Comparison of ENCODE assay signal across 8 mouse cellular contexts in genomic region chr5:119685446-119686198, GRCm38 (mm10). TPM values are rescaled to one million over a fixed set of nuclear protein-coding genes. Genes with fewer than 3 reads are reported as not detected.
A peak's percentile ranks its signal among the peaks of the same experiment; 100 is the strongest.
DNase-seq lines count a peak whose midpoint lies in the region; ATAC-seq lines count a peak whose summit lies in the region.

No protein-coding gene starts in this region.

- no peaks in the 10 kb centered on the region for H3K9me3 ChIP-seq in heart, embryonic 10.5 days
- H3K9me3 ChIP-seq in hindbrain, embryonic 14.5 days (ENCODE audit: control insufficient read depth, low read length) = no peaks in the 10 kb centered on the region
- H3K9me3 ChIP-seq in midbrain, embryonic 13.5 days = no peaks in the 10 kb centered on the region

- DNase-seq in heart, embryonic 10.5 days (ENCODE audit: low spot score) = no peak
- no peak for DNase-seq in heart, postnatal 4 days
- DNase-seq in ZHBTc4 (ENCODE audit: low read depth, low spot score) = peak; percentile 77
- DNase-seq in hindbrain, embryonic 14.5 days (ENCODE audit: low spot score) = no peak
- DNase-seq in left cerebral cortex, adult 18-20 months (ENCODE audit: low spot score in 2 of 2) = no peak
- no peak for DNase-seq in spleen, postnatal 10 days (ENCODE audit: low spot score in 2 of 2)

- H3K4me1 ChIP-seq in heart, embryonic 10.5 days = peaks cover 40% of the 10 kb centered on the region
- H3K4me1 ChIP-seq in hindbrain, embryonic 14.5 days (replicated peaks; ENCODE audit: control insufficient read depth, insufficient read depth, low read length) = no peaks in the 10 kb centered on the region
- H3K4me1 ChIP-seq in midbrain, embryonic 13.5 days (replicated peaks) = peaks cover 9% of the 10 kb centered on the region; the same call in 1 of the 2 replicates

- H3K27ac ChIP-seq in heart, embryonic 10.5 days = peak overlapping the region; percentile 60; the same call in 1 of the 2 replicates
- H3K27ac ChIP-seq in hindbrain, embryonic 14.5 days = no peak overlapping the region
- no peak overlapping the region for H3K27ac ChIP-seq in midbrain, embryonic 13.5 days

- peaks cover 7% of the 10 kb centered on the region for H3K36me3 ChIP-seq in heart, embryonic 10.5 days
- no peaks in the 10 kb centered on the region for H3K36me3 ChIP-seq in hindbrain, embryonic 14.5 days (replicated peaks; ENCODE audit: control insufficient read depth, insufficient read depth)
- no peaks in the 10 kb centered on the region for H3K36me3 ChIP-seq in midbrain, embryonic 13.5 days

- H3K27me3 ChIP-seq in heart, embryonic 10.5 days (ENCODE audit: insufficient read depth, poor library complexity, severe bottlenecking) = peaks cover 94% of the 10 kb centered on the region
- peaks cover 100% of the 10 kb centered on the region for H3K27me3 ChIP-seq in hindbrain, embryonic 14.5 days (ENCODE audit: control insufficient read depth, insufficient read depth, low read length)
- H3K27me3 ChIP-seq in midbrain, embryonic 13.5 days = peaks cover 98% of the 10 kb centered on the region

- 1% methylated on average over 22 of the region's 22 CpGs for WGBS in heart, embryonic 10.5 days
- WGBS in hindbrain, embryonic 14.5 days = under 1% methylated on average over 22 of the region's 22 CpGs
- under 1% methylated on average over 22 of the region's 22 CpGs for WGBS in midbrain, embryonic 13.5 days

- H3K4me3 ChIP-seq in heart, embryonic 10.5 days = peak overlapping the region; percentile 52
- H3K4me3 ChIP-seq in hindbrain, embryonic 14.5 days (replicated peaks; ENCODE audit: low read length) = no peak overlapping the region
- H3K4me3 ChIP-seq in midbrain, embryonic 13.5 days (replicated peaks) = peak overlapping the region; percentile 6; the same call in 1 of the 2 replicates

- no peak for ATAC-seq in hindbrain, embryonic 14.5 days (ENCODE audit: low FRiP score)
- ATAC-seq in midbrain, embryonic 13.5 days = no peak
- no peak for ATAC-seq in granulocyte monocyte progenitor cell, adult 5-6 weeks (replicated peaks; ENCODE audit: poor library complexity, severe bottlenecking)

- peak overlapping the region; percentile 14; the same call in 1 of the 2 replicates for H3K4me2 ChIP-seq in hindbrain, embryonic 14.5 days (replicated peaks)
- H3K4me2 ChIP-seq in midbrain, embryonic 13.5 days (replicated peaks) = peak overlapping the region; percentile 12; the same call in 1 of the 2 replicates

- H3K9ac ChIP-seq in hindbrain, embryonic 14.5 days = no peak overlapping the region
- no peak overlapping the region for H3K9ac ChIP-seq in midbrain, embryonic 13.5 days (replicated peaks)

RNA-seq across cellular contexts. Expression of gene Tbx3, which starts 15.2 kb away (rescaled TPM):
- 17.0 and 41.7 TPM in 2 replicates for polyA plus RNA-seq in heart, embryonic 10.5 days (2016; fragmentation: Nextera tagmentation; extraction: Ambion mirVana)
- total RNA-seq in heart, postnatal 4 days (2021) = 10 to 100 TPM; 14.4 to 15.8 TPM
- polyA plus RNA-seq in hindbrain, embryonic 14.5 days (2014; fragmentation: Nextera tagmentation; extraction: Ambion mirVana) = 4.3 and 6.6 TPM in 2 replicates
- 1.6 and 2.3 TPM in 2 replicates for polyA plus RNA-seq in midbrain, embryonic 13.5 days (2015; fragmentation: Nextera tagmentation; extraction: Ambion mirVana)
- total RNA-seq in left cerebral cortex, adult 18-20 months (2021) = 1 to 10 TPM; 4.5 to 5.5 TPM
- total RNA-seq in granulocyte monocyte progenitor cell, adult 5-6 weeks (2014; fragmentation: Nextera tagmentation) = not detected in 2 replicates
- total RNA-seq in granulocyte monocyte progenitor cell, adult 5-6 weeks (2017) = not detected in 2 replicates

Comparison
In these comparisons a context has a peak if more than half of its experiments do, and no peak if none do; other contexts are left out.
1. RNA of gene Tbx3, which starts 15.2 kb away (total RNA-seq): 14.4 to 15.8 TPM in heart, postnatal 4 days and 4.5 to 5.5 TPM in left cerebral cortex, adult 18-20 months; not detected in granulocyte monocyte progenitor cell, adult 5-6 weeks; every median in the first group is over 4 times any median in the second.